Mouse (Mus musculus): ENCODE measurements around the gene Pop5.

Gene Pop5

DNA sequence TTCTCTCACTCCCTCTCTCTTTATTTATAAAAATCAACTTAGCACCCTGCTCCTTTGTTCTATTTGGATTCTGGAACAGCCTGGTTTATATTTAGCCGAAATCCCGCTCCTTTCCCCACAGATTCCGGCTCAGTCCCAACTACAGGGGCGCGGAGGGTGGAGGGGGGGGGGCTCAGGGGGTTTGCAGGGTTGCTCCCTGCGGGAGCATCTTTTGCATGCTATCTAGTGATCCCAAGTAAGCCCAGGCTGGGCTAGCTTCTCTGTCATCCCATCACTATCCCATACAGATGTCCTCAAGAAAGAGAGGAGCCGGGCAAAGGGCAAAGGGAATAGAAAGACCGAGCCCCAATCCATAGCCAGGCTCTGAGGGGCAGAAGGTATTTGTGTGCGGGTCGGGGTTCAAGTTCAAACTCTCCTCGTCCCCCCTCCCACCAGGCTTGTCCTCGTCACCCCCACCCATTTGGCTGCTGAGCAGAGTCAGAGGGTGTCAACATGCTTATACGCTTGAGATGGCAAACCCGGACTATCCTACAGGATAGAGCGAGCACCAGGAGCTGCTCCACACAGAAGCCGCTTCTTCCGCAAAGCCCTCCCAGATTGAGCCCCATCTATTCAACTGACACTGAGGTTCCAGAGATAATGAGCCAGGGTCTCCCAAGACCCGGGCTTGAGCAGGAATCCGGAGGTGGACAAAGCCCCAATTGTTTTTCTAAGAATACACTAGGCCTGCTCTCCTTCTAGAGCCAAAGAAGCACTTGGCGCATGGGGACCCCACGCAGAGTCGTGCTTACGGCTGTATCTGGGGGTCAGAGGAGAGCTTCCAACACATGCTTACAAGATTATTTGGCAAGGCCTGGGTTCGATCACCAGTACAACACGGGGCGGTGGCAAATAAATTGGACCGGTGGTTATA lies 20.1 kb upstream of the Pop5 start:
- peak; percentile 58 for DNase-seq

DNA sequence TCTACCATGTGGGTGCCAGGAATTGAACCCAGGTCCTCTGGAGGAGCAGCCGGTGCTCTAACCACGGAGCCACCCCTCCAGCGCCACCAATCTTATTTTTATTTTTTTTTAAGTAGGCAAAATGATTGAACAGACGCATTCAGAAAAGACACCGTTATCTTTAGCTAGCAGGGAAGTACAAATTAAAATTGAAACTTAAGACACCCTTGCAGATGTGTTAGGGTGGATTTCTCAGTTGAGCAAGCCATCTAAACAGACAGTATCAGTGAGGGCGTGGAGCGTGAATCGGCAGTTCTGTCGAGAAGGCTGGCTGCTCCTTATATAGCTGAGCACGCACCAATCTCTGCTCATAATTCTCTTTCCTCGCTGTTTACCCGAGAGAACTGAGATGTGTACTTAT lies 17.6 kb upstream of the Pop5 start:
- no peak for DNase-seq

GRCm38 (mm10) chr5:115220931-115221640 lies 14.6 kb upstream of the Pop5 start:
- DNase-seq, result peak; percentile 71

GRCm38 (mm10) chr5:115222485-115222884 lies 13.2 kb upstream of the Pop5 start:
- DNase-seq, result no peak

GRCm38 (mm10) chr5:115230830-115231551 lies 4.6 kb upstream of the Pop5 start:
- DNase-seq, result no peak

- DNase-seq, result no peak
Observed at GRCm38 (mm10) chr5:115231552-115232120, 4.0 kb upstream of the Pop5 start.

GRCm38 (mm10) chr5:115232516-115232915 lies 3.1 kb upstream of the Pop5 start:
- no peak for DNase-seq

- DNase-seq, result no peak
Observed at GRCm38 (mm10) chr5:115233031-115233780, 2.4 kb upstream of the Pop5 start.

DNA sequence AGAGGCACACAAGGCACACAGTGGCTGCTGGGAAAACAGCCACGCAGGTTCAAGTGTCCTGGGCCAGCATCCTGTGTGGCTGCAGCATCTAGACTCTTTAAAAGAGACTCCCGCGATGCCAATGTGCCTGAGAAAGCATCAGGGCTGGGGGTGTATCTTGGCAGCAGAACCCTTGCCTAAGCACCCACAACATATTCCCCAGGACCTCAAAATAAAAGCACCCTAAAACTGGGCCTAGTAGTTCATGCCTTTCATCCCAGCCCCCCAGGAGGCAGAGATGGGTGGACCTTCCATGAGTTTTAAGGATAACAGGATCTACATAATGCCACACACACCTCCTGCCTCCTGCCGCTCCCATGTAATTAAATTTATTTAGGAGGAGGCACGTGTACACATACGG lies 1.1 kb upstream of the Pop5 start:
- no peak for DNase-seq

GRCm38 (mm10) chr5:115235323-115235771 lies 289 bp upstream of the Pop5 start:
- peak; percentile 79 for DNase-seq

DNA sequence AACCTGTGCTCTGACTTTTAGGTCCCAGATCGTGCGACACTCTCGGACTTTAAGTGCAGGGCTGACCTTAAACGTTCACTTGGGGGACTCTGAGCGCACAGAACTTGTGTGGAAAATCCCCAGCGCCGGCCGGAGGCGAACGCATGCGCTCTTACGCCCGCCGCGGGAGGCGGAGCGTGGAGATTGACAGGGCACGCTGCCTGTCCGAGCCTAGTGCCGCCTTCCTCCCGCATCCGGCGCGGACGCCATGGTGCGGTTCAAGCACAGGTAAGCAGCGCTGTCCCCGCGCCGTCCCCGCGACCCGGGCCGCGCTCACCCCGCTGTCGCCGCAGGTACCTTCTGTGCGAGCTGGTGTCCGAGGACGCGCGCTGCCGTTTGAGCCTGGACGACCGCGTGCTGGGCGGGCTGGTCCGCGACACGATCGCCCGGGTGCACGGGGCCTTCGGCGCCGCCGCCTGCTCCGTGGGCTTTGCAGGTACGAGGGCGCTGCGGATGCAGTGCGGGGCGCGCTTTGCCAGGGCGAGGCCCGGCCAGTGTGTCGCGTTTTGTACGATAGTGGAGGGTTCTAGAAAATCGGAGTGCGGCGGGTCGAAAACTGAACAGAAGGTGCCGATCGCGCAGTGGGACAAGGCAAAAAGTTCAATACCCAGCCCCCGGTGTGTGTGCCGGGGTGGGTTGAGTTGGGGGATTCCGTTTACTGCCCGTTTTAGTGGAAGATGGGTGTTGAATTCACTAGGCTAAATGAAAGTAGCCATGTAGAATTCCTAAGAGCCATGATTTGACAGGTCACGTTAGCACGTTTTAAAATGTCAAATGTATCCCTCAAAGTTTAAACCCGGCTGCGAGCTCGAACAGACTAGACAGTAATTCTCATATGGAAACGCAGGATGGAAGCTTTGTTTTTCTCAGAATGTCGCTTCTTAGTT lies 2.4 kb downstream of the Pop5 start:
- peak; percentile 92 for DNase-seq

- no peak for DNase-seq
Observed at GRCm38 (mm10) chr5:115238729-115239195, 3.1 kb downstream of the Pop5 start.

GRCm38 (mm10) chr5:115240191-115240590 lies 4.6 kb downstream of the Pop5 start:
- DNase-seq, result no peak

GRCm38 (mm10) chr5:115255472-115255871 lies 19.8 kb downstream of the Pop5 start:
- DNase-seq, result no peak

DNA sequence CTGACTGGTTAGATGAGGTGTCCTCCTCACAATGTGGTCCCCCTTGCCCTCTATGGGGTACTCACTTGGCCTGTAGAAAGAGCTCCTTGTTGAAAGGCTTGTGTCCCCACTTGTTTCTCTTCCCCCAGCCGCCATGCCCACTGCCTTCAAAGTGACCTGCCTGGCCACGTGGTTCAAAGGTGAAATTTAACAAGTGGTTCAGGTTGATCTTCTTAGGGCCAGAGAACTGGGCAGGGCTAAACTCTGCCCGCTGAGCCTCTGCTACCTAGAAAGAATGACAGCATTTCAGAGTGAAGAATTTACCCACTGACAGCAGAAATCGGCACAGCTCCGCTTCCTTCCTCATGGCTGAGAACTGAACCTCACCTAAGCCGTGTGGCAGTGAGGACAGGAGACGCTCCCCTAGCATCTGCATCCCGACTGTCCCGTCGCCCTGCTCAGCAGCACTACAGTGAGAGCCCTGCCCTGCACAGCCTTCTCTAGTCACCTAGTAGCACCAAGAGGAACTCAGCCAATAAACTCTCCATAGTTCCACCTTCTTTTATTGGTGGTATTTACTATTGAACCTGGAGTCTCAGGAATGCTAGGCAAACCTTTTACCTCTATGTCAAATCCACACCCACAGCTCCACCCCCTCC lies 21.4 kb downstream of the Pop5 start:
- no peak for DNase-seq

GRCm38 (mm10) chr5:115260356-115260755 lies 24.7 kb downstream of the Pop5 start:
- no peak for DNase-seq

DNA sequence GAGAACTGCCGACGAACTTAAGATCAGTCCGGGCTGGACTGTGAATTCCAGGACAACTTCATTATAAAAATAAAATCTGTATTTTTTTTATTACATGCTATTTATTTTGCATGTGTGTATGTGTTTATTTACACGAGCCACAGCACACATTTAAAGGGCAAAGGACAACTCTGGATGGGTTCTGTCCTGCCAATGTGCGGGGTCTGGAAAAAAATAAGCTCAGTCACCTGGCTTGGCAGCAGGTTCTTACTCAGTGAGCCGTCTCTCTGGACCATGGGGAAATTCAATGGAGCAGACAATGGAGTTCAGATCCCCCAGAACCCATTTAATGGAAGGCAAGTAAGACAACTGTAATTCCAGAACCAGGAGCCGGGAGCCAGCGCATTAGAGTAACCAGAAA lies 25.5 kb downstream of the Pop5 start:
- DNase-seq, result no peak

GRCm38 (mm10) chr5:115261880-115262279 lies 26.2 kb downstream of the Pop5 start:
- no peak for DNase-seq

GRCm38 (mm10) chr5:115262502-115263291 lies 27.1 kb downstream of the Pop5 start:
- no peak for DNase-seq

DNA sequence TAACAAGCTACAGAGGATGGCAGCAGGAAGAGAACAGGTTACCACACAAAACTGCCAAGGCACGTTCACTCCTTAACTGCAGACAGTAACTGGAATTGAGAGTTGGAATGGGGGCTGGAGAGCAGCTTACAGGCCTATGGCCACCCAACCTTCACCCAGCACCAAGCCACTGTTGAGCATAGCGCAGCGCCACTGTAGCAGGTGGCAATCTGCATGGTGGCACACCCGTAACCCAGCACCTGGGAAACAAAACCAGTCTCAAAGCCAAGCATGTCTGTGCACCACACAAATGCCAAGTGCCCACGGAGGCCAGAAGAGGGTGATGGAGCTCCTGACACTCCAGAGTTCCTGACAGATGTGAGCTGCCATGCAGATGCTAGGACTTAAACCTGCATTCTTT lies 30.7 kb downstream of the Pop5 start:
- DNase-seq, result no peak

Data from cerebellum, adult 11-12 months (tissue).